Mouse (Mus musculus) ES-E14 (cell line): Measurements from ENCODE around the gene Daam1.

ENCODE experiments used
- CHD2 ChIP-seq: IDR thresholded peaks from 2 replicates; pipeline ENCODE4 v1.6.1; 2014; ENCODE audit warnings: mild to moderate bottlenecking, low read depth, low read length, inconsistent platforms
- ZC3H11A ChIP-seq: IDR thresholded peaks from 2 replicates; pipeline ENCODE4 v1.6.1; 2012; ENCODE audit warnings: low read depth, mild to moderate bottlenecking, inconsistent platforms, low read length, borderline replicate concordance
- ZNF384 ChIP-seq: IDR thresholded peaks from 2 replicates; pipeline ENCODE4 v1.6.1; 2012; ENCODE audit warnings: low read depth, low read length, inconsistent platforms

DNA sequence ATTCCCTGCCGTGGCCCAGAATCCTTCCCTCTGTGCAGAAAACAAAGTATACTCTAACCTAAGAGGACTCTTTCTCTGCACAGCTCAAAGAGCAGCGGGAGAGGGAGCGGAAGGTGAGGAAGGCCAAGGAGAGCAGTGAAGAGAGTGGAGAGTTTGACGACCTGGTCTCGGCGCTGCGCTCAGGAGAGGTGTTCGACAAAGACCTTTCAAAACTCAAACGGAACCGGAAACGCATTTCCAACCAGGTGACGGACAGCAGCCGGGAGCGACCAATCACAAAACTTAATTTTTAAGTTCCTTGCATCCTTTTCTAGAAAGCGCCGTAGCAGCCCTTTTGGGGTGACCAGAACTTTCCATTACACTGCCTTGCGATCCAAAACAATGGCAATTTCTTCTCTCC, 158.7 kb downstream of the Daam1 start:
- TF ChIP-seq ZC3H11A (no peak), CHD2 (no peak), ZNF384 (no peak)
